Mouse (Mus musculus): Measurements from ENCODE around the gene Ccl3. TPM values are rescaled to one million over a fixed set of nuclear protein-coding genes. Genes with fewer than 3 reads are reported as not detected.

Gene Ccl3
- polyA plus RNA-seq, 1 experiment from 2014 or later = 1.8 TPM

GRCm38 (mm10) chr11:83634425-83634824 is 14.7 kb downstream of the Ccl3 start:
- Histone ChIP-seq H3K4me1 (replicated peaks; ENCODE audit: control insufficient read depth, insufficient read depth, low read length) (no peaks in the 10 kb centered on the region), H3K4me3 (ENCODE audit: low read depth, low read length) (no peak overlapping the region), H3K36me3 (ENCODE audit: control insufficient read depth, insufficient read depth, low read length) (no peaks in the 10 kb centered on the region), H3K4me2 (no peak overlapping the region), H3K27me3 (replicated peaks; ENCODE audit: control insufficient read depth, insufficient read depth, low read length) (no peaks in the 10 kb centered on the region), H3K9ac (ENCODE audit: low read depth, low read length) (no peak overlapping the region), H3K9me3 (ENCODE audit: control insufficient read depth, low read length) (no peaks in the 10 kb centered on the region), H3K27ac (ENCODE audit: low read depth, low read length) (no peak overlapping the region)
- DNase-seq (ENCODE audit: low spot score) (no peak), ATAC-seq (replicated peaks; ENCODE audit: low FRiP score) (no peak)
- WGBS = 69% methylated on average over 4 of the region's 4 CpGs

- WGBS = 56% methylated on average over 4 of the region's 4 CpGs
- H3K27me3 ChIP-seq (replicated peaks; ENCODE audit: control insufficient read depth, insufficient read depth, low read length) = no peaks in the 10 kb centered on the region
- ATAC-seq (replicated peaks; ENCODE audit: low FRiP score) = no peak
These were observed 16.4 kb downstream of the Ccl3 start for GRCm38 (mm10) chr11:83632744-83633143.

GRCm38 (mm10) chr11:83631065-83631464 is 18.1 kb downstream of the Ccl3 start:
- no peak overlapping the region for H3K27ac ChIP-seq (ENCODE audit: low read depth, low read length)
- no peak overlapping the region for H3K9ac ChIP-seq (ENCODE audit: low read depth, low read length)
- H3K4me2 ChIP-seq = no peak overlapping the region
- H3K4me3 ChIP-seq (ENCODE audit: low read depth, low read length) = no peak overlapping the region
- ATAC-seq (replicated peaks; ENCODE audit: low FRiP score) = no peak
- H3K9me3 ChIP-seq (ENCODE audit: control insufficient read depth, low read length) = no peaks in the 10 kb centered on the region
- H3K4me1 ChIP-seq (replicated peaks; ENCODE audit: control insufficient read depth, insufficient read depth, low read length) = no peaks in the 10 kb centered on the region
- H3K36me3 ChIP-seq (ENCODE audit: control insufficient read depth, insufficient read depth, low read length) = no peaks in the 10 kb centered on the region
- 67% methylated on average over 2 of the region's 2 CpGs for WGBS
- no peak for DNase-seq (ENCODE audit: low spot score)
- no peaks in the 10 kb centered on the region for H3K27me3 ChIP-seq (replicated peaks; ENCODE audit: control insufficient read depth, insufficient read depth, low read length)

More at GRCm38 (mm10) chr11:83632744-83633143, 16.4 kb downstream of the Ccl3 start:
- H3K9me3 ChIP-seq (ENCODE audit: control insufficient read depth, low read length) = no peaks in the 10 kb centered on the region
- no peak overlapping the region for H3K9ac ChIP-seq (ENCODE audit: low read depth, low read length)
- H3K4me3 ChIP-seq (ENCODE audit: low read depth, low read length) = no peak overlapping the region
- no peak overlapping the region for H3K4me2 ChIP-seq
- H3K4me1 ChIP-seq (replicated peaks; ENCODE audit: control insufficient read depth, insufficient read depth, low read length) = no peaks in the 10 kb centered on the region
- H3K27ac ChIP-seq (ENCODE audit: low read depth, low read length) = no peak overlapping the region
- H3K36me3 ChIP-seq (ENCODE audit: control insufficient read depth, insufficient read depth, low read length) = no peaks in the 10 kb centered on the region
- no peak for DNase-seq (ENCODE audit: low spot score)

GRCm38 (mm10) chr11:83630630-83631029 is 18.5 kb downstream of the Ccl3 start:
- ATAC-seq (replicated peaks; ENCODE audit: low FRiP score) = no peak
- no peak overlapping the region for H3K4me3 ChIP-seq (ENCODE audit: low read depth, low read length)

GRCm38 (mm10) chr11:83628808-83629207 is 20.3 kb downstream of the Ccl3 start:
- H3K4me3 ChIP-seq (ENCODE audit: low read depth, low read length) = no peak overlapping the region
- no peaks in the 10 kb centered on the region for H3K9me3 ChIP-seq (ENCODE audit: control insufficient read depth, low read length)
- H3K4me2 ChIP-seq = no peak overlapping the region
- no peaks in the 10 kb centered on the region for H3K36me3 ChIP-seq (ENCODE audit: control insufficient read depth, insufficient read depth, low read length)
- ATAC-seq (replicated peaks; ENCODE audit: low FRiP score) = no peak
- H3K27me3 ChIP-seq (replicated peaks; ENCODE audit: control insufficient read depth, insufficient read depth, low read length) = no peaks in the 10 kb centered on the region
- H3K4me1 ChIP-seq (replicated peaks; ENCODE audit: control insufficient read depth, insufficient read depth, low read length) = no peaks in the 10 kb centered on the region
- 74% methylated on average over 9 of the region's 9 CpGs for WGBS
- no peak for DNase-seq (ENCODE audit: low spot score)
- H3K9ac ChIP-seq (ENCODE audit: low read depth, low read length) = no peak overlapping the region
- H3K27ac ChIP-seq (ENCODE audit: low read depth, low read length) = no peak overlapping the region

More at GRCm38 (mm10) chr11:83630630-83631029, 18.5 kb downstream of the Ccl3 start:
- DNase-seq (ENCODE audit: low spot score) = no peak
- H3K4me1 ChIP-seq (replicated peaks; ENCODE audit: control insufficient read depth, insufficient read depth, low read length) = no peaks in the 10 kb centered on the region
- no peaks in the 10 kb centered on the region for H3K27me3 ChIP-seq (replicated peaks; ENCODE audit: control insufficient read depth, insufficient read depth, low read length)
- H3K9me3 ChIP-seq (ENCODE audit: control insufficient read depth, low read length) = no peaks in the 10 kb centered on the region
- no peak overlapping the region for H3K9ac ChIP-seq (ENCODE audit: low read depth, low read length)
- no peaks in the 10 kb centered on the region for H3K36me3 ChIP-seq (ENCODE audit: control insufficient read depth, insufficient read depth, low read length)
- WGBS = 78% methylated on average over 1 of the region's 1 CpGs
- H3K27ac ChIP-seq (ENCODE audit: low read depth, low read length) = no peak overlapping the region
- H3K4me2 ChIP-seq = no peak overlapping the region

- WGBS = 82% methylated on average over 3 of the region's 3 CpGs
- no peaks in the 10 kb centered on the region for H3K9me3 ChIP-seq (ENCODE audit: control insufficient read depth, low read length)
- H3K4me3 ChIP-seq (ENCODE audit: low read depth, low read length) = no peak overlapping the region
- DNase-seq (ENCODE audit: low spot score) (no peak), ATAC-seq (replicated peaks; ENCODE audit: low FRiP score) (no peak)
- H3K4me1 ChIP-seq (replicated peaks; ENCODE audit: control insufficient read depth, insufficient read depth, low read length) = no peaks in the 10 kb centered on the region
- H3K9ac ChIP-seq (ENCODE audit: low read depth, low read length) = no peak overlapping the region
- H3K36me3 ChIP-seq (ENCODE audit: control insufficient read depth, insufficient read depth, low read length) = no peaks in the 10 kb centered on the region
- no peaks in the 10 kb centered on the region for H3K27me3 ChIP-seq (replicated peaks; ENCODE audit: control insufficient read depth, insufficient read depth, low read length)
- no peak overlapping the region for H3K27ac ChIP-seq (ENCODE audit: low read depth, low read length)
- H3K4me2 ChIP-seq = no peak overlapping the region
These were observed 25.6 kb downstream of the Ccl3 start for GRCm38 (mm10) chr11:83623586-83623985.

GRCm38 (mm10) chr11:83619037-83619436 is 30.1 kb downstream of the Ccl3 start:
- 70% methylated on average over 1 of the region's 1 CpGs for WGBS
- no peaks in the 10 kb centered on the region for H3K27me3 ChIP-seq (replicated peaks; ENCODE audit: control insufficient read depth, insufficient read depth, low read length)
- no peak overlapping the region for H3K4me2 ChIP-seq
- ATAC-seq (replicated peaks; ENCODE audit: low FRiP score) = no peak
- DNase-seq (ENCODE audit: low spot score) = no peak
- H3K27ac ChIP-seq (ENCODE audit: low read depth, low read length) = no peak overlapping the region
- H3K9ac ChIP-seq (ENCODE audit: low read depth, low read length) = no peak overlapping the region
- no peaks in the 10 kb centered on the region for H3K4me1 ChIP-seq (replicated peaks; ENCODE audit: control insufficient read depth, insufficient read depth, low read length)
- H3K9me3 ChIP-seq (ENCODE audit: control insufficient read depth, low read length) = no peaks in the 10 kb centered on the region
- no peaks in the 10 kb centered on the region for H3K36me3 ChIP-seq (ENCODE audit: control insufficient read depth, insufficient read depth, low read length)
- no peak overlapping the region for H3K4me3 ChIP-seq (ENCODE audit: low read depth, low read length)

GRCm38 (mm10) chr11:83618238-83618637 is 30.9 kb downstream of the Ccl3 start:
- DNase-seq (ENCODE audit: low spot score) = no peak
- no peak overlapping the region for H3K4me3 ChIP-seq (ENCODE audit: low read depth, low read length)
- WGBS = 48% methylated on average over 5 of the region's 5 CpGs

GRCm38 (mm10) chr11:83616586-83616985 is 32.6 kb downstream of the Ccl3 start:
- Histone ChIP-seq H3K36me3 (ENCODE audit: control insufficient read depth, insufficient read depth, low read length) (no peaks in the 10 kb centered on the region), H3K4me1 (replicated peaks; ENCODE audit: control insufficient read depth, insufficient read depth, low read length) (no peaks in the 10 kb centered on the region), H3K9me3 (ENCODE audit: control insufficient read depth, low read length) (no peaks in the 10 kb centered on the region), H3K4me3 (ENCODE audit: low read depth, low read length) (no peak overlapping the region), H3K27me3 (replicated peaks; ENCODE audit: control insufficient read depth, insufficient read depth, low read length) (no peaks in the 10 kb centered on the region), H3K9ac (ENCODE audit: low read depth, low read length) (no peak overlapping the region), H3K27ac (ENCODE audit: low read depth, low read length) (no peak overlapping the region), H3K4me2 (no peak overlapping the region)
- DNase-seq (ENCODE audit: low spot score) (no peak), ATAC-seq (replicated peaks; ENCODE audit: low FRiP score) (no peak)
- WGBS = 71% methylated on average over 1 of the region's 1 CpGs

More at GRCm38 (mm10) chr11:83618238-83618637, 30.9 kb downstream of the Ccl3 start:
- Histone ChIP-seq H3K27ac (ENCODE audit: low read depth, low read length) (no peak overlapping the region), H3K9ac (ENCODE audit: low read depth, low read length) (no peak overlapping the region), H3K27me3 (replicated peaks; ENCODE audit: control insufficient read depth, insufficient read depth, low read length) (no peaks in the 10 kb centered on the region), H3K4me2 (no peak overlapping the region), H3K9me3 (ENCODE audit: control insufficient read depth, low read length) (no peaks in the 10 kb centered on the region), H3K4me1 (replicated peaks; ENCODE audit: control insufficient read depth, insufficient read depth, low read length) (no peaks in the 10 kb centered on the region), H3K36me3 (ENCODE audit: control insufficient read depth, insufficient read depth, low read length) (no peaks in the 10 kb centered on the region)
- no peak for ATAC-seq (replicated peaks; ENCODE audit: low FRiP score)

Measured in liver, embryonic 11.5 days (tissue).